Mouse (Mus musculus) testis, adult 2 months (tissue): ENCODE measurements around the gene Kdm5a.

Experiments used
- CTCF ChIP-seq: fragments of 200-500 bp; IDR thresholded peaks from 2 replicates; pipeline ENCODE4 v1.5.1; 2012; ENCODE audit warnings: low read depth, mild to moderate bottlenecking, inconsistent platforms, low read length, moderate library complexity; ENCODE audit not compliant: control insufficient read depth, insufficient read depth, insufficient replicate concordance
- POLR2A ChIP-seq: fragments of 200-500 bp; IDR thresholded peaks from 2 replicates; pipeline ENCODE4 v1.6.1; 2012; ENCODE audit warnings: low read depth, mild to moderate bottlenecking, inconsistent platforms, low read length, moderate library complexity; ENCODE audit not compliant: control insufficient read depth

GRCm38 (mm10) chr6:120486051-120486510 is 122.2 kb downstream of the Kdm5a start:
- TF ChIP-seq CTCF (no peak), POLR2A (no peak)
